Mouse (Mus musculus) forebrain, postnatal 0 days (tissue): ENCODE data around the gene Gcnt2. TPM values are rescaled to one million over a fixed set of nuclear protein-coding genes. Genes with fewer than 3 reads are reported as not detected.

Experiments
- ATAC-seq: fragments of 200-750 bp; cut with Nextera tagmentation; 2 replicates; pipeline ENCODE4 v1.8.0; 2017; ENCODE audit warnings: mild to moderate bottlenecking, moderate library complexity
- DNase-seq: peaks from one replicate; pipeline ENCODE4 v3.0.0-alpha.2; 2015
- H3K27ac ChIP-seq: fragments of 300-500 bp; sonication (generic); 2 replicates; pipeline ENCODE4 v1.5.1; 2014; ENCODE audit warnings: low read depth, mild to moderate bottlenecking, antibody characterized with exemption, low read length, moderate library complexity, mixed read lengths
- H3K27me3 ChIP-seq: fragments of 300-500 bp; sonication (generic); 2 replicates; pipeline ENCODE4 v1.6.1; 2014; ENCODE audit warnings: mild to moderate bottlenecking, low read length, mixed read lengths; ENCODE audit not compliant: insufficient read depth
- H3K36me3 ChIP-seq: fragments of 300-500 bp; sonication (generic); 2 replicates; pipeline ENCODE4 v1.6.1; 2014; ENCODE audit warnings: mild to moderate bottlenecking, moderate library complexity; ENCODE audit not compliant: insufficient read depth
- H3K4me1 ChIP-seq: fragments of 300-500 bp; sonication (generic); 2 replicates; pipeline ENCODE4 v1.6.1; 2014; ENCODE audit warnings: antibody characterized with exemption; ENCODE audit not compliant: insufficient read depth
- H3K4me2 ChIP-seq: fragments of 300-500 bp; sonication (generic); 2 replicates; pipeline ENCODE4 v1.6.1; 2014; ENCODE audit warnings: low read depth, mild to moderate bottlenecking, moderate library complexity
- H3K4me3 ChIP-seq: fragments of 300-500 bp; sonication (generic); 2 replicates; pipeline ENCODE4 v1.5.1; 2014; ENCODE audit warnings: low read depth, low read length, mixed read lengths
- H3K9ac ChIP-seq: fragments of 300-500 bp; sonication (generic); 2 replicates; pipeline ENCODE4 v1.6.1; 2014; ENCODE audit warnings: mild to moderate bottlenecking
- H3K9me3 ChIP-seq: fragments of 300-500 bp; sonication (generic); 2 replicates; pipeline ENCODE4 v1.6.1; 2016; ENCODE audit warnings: low read length
- CTCF ChIP-seq: sonication (generic); IDR thresholded peaks from 2 replicates; pipeline ENCODE4 v1.5.1; 2016; ENCODE audit warnings: antibody characterized with exemption, control low read depth, low read depth
- WGBS: fragments of 180-500 bp; shearing (Covaris S2); extraction: QIAGEN DNeasy Blood & Tissue Kit; methylation state at CpG from one replicate; pipeline ENCODE4 v1.1.7; 2014; 5-methylcytosine and 5-hydroxymethylcytosine counted together
- polyA plus RNA-seq: library from polyadenylated mRNA; unstranded; fragments of >200 nt; fragmentation: Nextera tagmentation; extraction: Ambion mirVana; gene quantifications from 2 replicates; pipeline ENCODE4 v1.2.1, GENCODE M21; 2015
- total RNA-seq: library from RNA; depleted of rRNA; stranded (reverse); fragments of >200 nt; gene quantifications from 2 replicates; pipeline ENCODE4 v1.2.3, GENCODE M21; 2014

Gcnt2 gene
- total and polyA plus RNA-seq, 2 experiments from 2014 or later: 3.3 to 8.2 TPM

GRCm38 (mm10) chr13:40901831-40902459, 42.4 kb downstream of the Gcnt2 start:
- Histone ChIP-seq H3K27ac (no peak overlapping the region), H3K4me3 (no peak overlapping the region), H3K9me3 (no peaks in the 10 kb centered on the region), H3K27me3 (no peaks in the 10 kb centered on the region), H3K4me2 (no peak overlapping the region), H3K4me1 (no peaks in the 10 kb centered on the region), H3K36me3 (no peaks in the 10 kb centered on the region), H3K9ac (no peak overlapping the region)
- no peak for DNase-seq
- TF ChIP-seq CTCF: no peak
- ATAC-seq: no peak
- WGBS: 85% methylated on average over 12 of the region's 12 CpGs

GRCm38 (mm10) chr13:40904080-40904479, 44.5 kb downstream of the Gcnt2 start:
- Histone ChIP-seq H3K4me2 (no peak overlapping the region), H3K4me1 (no peaks in the 10 kb centered on the region), H3K27me3 (no peaks in the 10 kb centered on the region), H3K9ac (no peak overlapping the region), H3K27ac (no peak overlapping the region), H3K4me3 (no peak overlapping the region), H3K36me3 (no peaks in the 10 kb centered on the region), H3K9me3 (no peaks in the 10 kb centered on the region)
- DNase-seq (no peak), ATAC-seq (no peak)
- TF ChIP-seq CTCF: no peak
- 89% methylated on average over 7 of the region's 7 CpGs for WGBS

GRCm38 (mm10) chr13:40906528-40906927, 47.0 kb downstream of the Gcnt2 start:
- Histone ChIP-seq H3K4me3 (no peak overlapping the region), H3K4me1 (no peaks in the 10 kb centered on the region), H3K9ac (no peak overlapping the region), H3K4me2 (no peak overlapping the region), H3K36me3 (no peaks in the 10 kb centered on the region), H3K27me3 (no peaks in the 10 kb centered on the region), H3K27ac (no peak overlapping the region), H3K9me3 (no peaks in the 10 kb centered on the region)
- ATAC-seq (no peak), DNase-seq (no peak)
- TF ChIP-seq CTCF: no peak
- 79% methylated on average over 7 of the region's 7 CpGs for WGBS

- H3K4me2 ChIP-seq: no peak overlapping the region
- H3K36me3 ChIP-seq: no peaks in the 10 kb centered on the region
- TF ChIP-seq CTCF: no peak
- DNase-seq: no peak
- no peaks in the 10 kb centered on the region for H3K4me1 ChIP-seq
- H3K4me3 ChIP-seq: no peak overlapping the region
- ATAC-seq: no peak
- no peaks in the 10 kb centered on the region for H3K27me3 ChIP-seq
- H3K9ac ChIP-seq: no peak overlapping the region
- no peak overlapping the region for H3K27ac ChIP-seq
- H3K9me3 ChIP-seq: no peaks in the 10 kb centered on the region
- WGBS: 79% methylated on average over 7 of the region's 7 CpGs
Observed at GRCm38 (mm10) chr13:40907274-40907673, 47.7 kb downstream of the Gcnt2 start.

GRCm38 (mm10) chr13:40908044-40908443, 48.5 kb downstream of the Gcnt2 start:
- Histone ChIP-seq H3K4me1 (no peaks in the 10 kb centered on the region), H3K36me3 (no peaks in the 10 kb centered on the region), H3K4me3 (no peak overlapping the region), H3K9me3 (no peaks in the 10 kb centered on the region), H3K27me3 (no peaks in the 10 kb centered on the region), H3K27ac (no peak overlapping the region), H3K4me2 (no peak overlapping the region), H3K9ac (no peak overlapping the region)
- ATAC-seq: no peak
- 57% methylated on average over 6 of the region's 6 CpGs for WGBS
- no peak for TF ChIP-seq CTCF
- DNase-seq: no peak

- no peak overlapping the region for H3K9ac ChIP-seq
- H3K4me3 ChIP-seq: no peak overlapping the region
- TF ChIP-seq CTCF: no peak
- no peaks in the 10 kb centered on the region for H3K27me3 ChIP-seq
- H3K27ac ChIP-seq: no peak overlapping the region
- no peak for DNase-seq
- WGBS: 91% methylated on average over 8 of the region's 8 CpGs
- no peaks in the 10 kb centered on the region for H3K4me1 ChIP-seq
- no peaks in the 10 kb centered on the region for H3K36me3 ChIP-seq
- no peak for ATAC-seq
- no peak overlapping the region for H3K4me2 ChIP-seq
- H3K9me3 ChIP-seq: no peaks in the 10 kb centered on the region
Observed at GRCm38 (mm10) chr13:40909060-40909459, 49.5 kb downstream of the Gcnt2 start.

- no peaks in the 10 kb centered on the region for H3K4me1 ChIP-seq
- H3K9me3 ChIP-seq: no peaks in the 10 kb centered on the region
- H3K9ac ChIP-seq: no peak overlapping the region
- H3K36me3 ChIP-seq: no peaks in the 10 kb centered on the region
- H3K4me2 ChIP-seq: no peak overlapping the region
- ATAC-seq (no peak), DNase-seq (no peak)
- no peak for TF ChIP-seq CTCF
- 94% methylated on average over 6 of the region's 6 CpGs for WGBS
- H3K4me3 ChIP-seq: no peak overlapping the region
- H3K27ac ChIP-seq: no peak overlapping the region
- H3K27me3 ChIP-seq: no peaks in the 10 kb centered on the region
Observed at GRCm38 (mm10) chr13:40910047-40910446, 50.5 kb downstream of the Gcnt2 start.
